Mouse (Mus musculus) embryo, embryonic 10.5 days (tissue): ENCODE results near the gene Lrrc61.
A peak's percentile ranks its signal among the peaks of the same experiment; 100 is the strongest.

Experiments
- DNase-seq: peaks from one replicate; pipeline ENCODE4 v3.0.0-alpha.2; 2015; ENCODE audit warnings: low spot score

The Lrrc61 gene

GRCm38 (mm10) chr6:48593158-48594042, 38.8 kb downstream of the Lrrc61 start, which contains the start of the genes Repin1 and Gm44965:
TSS of gene Repin1 (plus strand) at chr6:48593883.
TSS of gene Gm44965 (plus strand) at chr6:48593941.
- peak; percentile 94 for DNase-seq

- peak; percentile 81 for DNase-seq
Observed at GRCm38 (mm10) chr6:48594043-48594738, 39.6 kb downstream of the Lrrc61 start.

GRCm38 (mm10) chr6:48595278-48595677, 40.7 kb downstream of the Lrrc61 start:
- no peak for DNase-seq

GRCm38 (mm10) chr6:48596545-48597232, 42.1 kb downstream of the Lrrc61 start:
- DNase-seq = no peak

- no peak for DNase-seq
Observed at GRCm38 (mm10) chr6:48597233-48597625, 42.6 kb downstream of the Lrrc61 start.

- DNase-seq = no peak
Observed at GRCm38 (mm10) chr6:48600594-48600993, 46.0 kb downstream of the Lrrc61 start.

GRCm38 (mm10) chr6:48601271-48602079, 46.9 kb downstream of the Lrrc61 start, which contains the start of gene Zfp775:
TSS of gene Zfp775 (plus strand) at chr6:48602063.
- peak; percentile 97 for DNase-seq

- peak; percentile 62 for DNase-seq
Observed at GRCm38 (mm10) chr6:48602080-48602741, 47.6 kb downstream of the Lrrc61 start.

- no peak for DNase-seq
Observed at GRCm38 (mm10) chr6:48608124-48608523, 53.5 kb downstream of the Lrrc61 start.

GRCm38 (mm10) chr6:48609512-48609911, 54.9 kb downstream of the Lrrc61 start:
- DNase-seq = no peak

GRCm38 (mm10) chr6:48610657-48611056, 56.1 kb downstream of the Lrrc61 start:
- no peak for DNase-seq

GRCm38 (mm10) chr6:48613464-48613863, 58.9 kb downstream of the Lrrc61 start:
- no peak for DNase-seq

GRCm38 (mm10) chr6:48614756-48615155, 60.2 kb downstream of the Lrrc61 start:
- no peak for DNase-seq

- no peak for DNase-seq
Observed at GRCm38 (mm10) chr6:48620031-48620430, 65.4 kb downstream of the Lrrc61 start.
